Comparison of ENCODE assay signal across 7 mouse cellular contexts in genomic region chr11:96285771-96286738, GRCm38 (mm10). TPM values are rescaled to one million over a fixed set of nuclear protein-coding genes. Genes with fewer than 3 reads are reported as not detected.
DNase-seq lines count a peak whose midpoint lies in the region; ATAC-seq lines count a peak whose summit lies in the region.

Hoxb7 (plus strand) TSS chr11:96286623.

- no peak for ATAC-seq in hindbrain, embryonic 14.5 days (ENCODE audit: low FRiP score)
- no peak for ATAC-seq in liver, embryonic 12.5 days

- H3K27me3 ChIP-seq in hindbrain, embryonic 14.5 days (ENCODE audit: control insufficient read depth, insufficient read depth, low read length) = peaks cover 89% of the 10 kb centered on the region
- H3K27me3 ChIP-seq in liver, embryonic 12.5 days (replicated peaks) = peaks cover 100% of the 10 kb centered on the region

- intact Hi-C loops in left cerebral cortex, postnatal 4 days (cut with DNase I) = no loop called here

- H3K27ac ChIP-seq in hindbrain, embryonic 14.5 days = peak within 1 kb of the TSS; percentile 69
- H3K27ac ChIP-seq in liver, embryonic 12.5 days = no peak within 1 kb of the TSS

- H3K36me3 ChIP-seq in hindbrain, embryonic 14.5 days (replicated peaks; ENCODE audit: control insufficient read depth, insufficient read depth) = no peaks in the 10 kb centered on the region
- no peaks in the 10 kb centered on the region for H3K36me3 ChIP-seq in liver, embryonic 12.5 days

- peak within 1 kb of the TSS; percentile 63 for H3K9ac ChIP-seq in hindbrain, embryonic 14.5 days
- H3K9ac ChIP-seq in liver, embryonic 12.5 days = no peak within 1 kb of the TSS

- DNase-seq in ES-CJ7 (ENCODE audit: low read depth, low spot score) (peak; percentile 69), adipocyte (ENCODE audit: low spot score) (no peak)
- DNase-seq in adrenal gland, postnatal 14 days = peak; percentile 92
- DNase-seq in hindbrain, embryonic 14.5 days (ENCODE audit: low spot score) = no peak
- DNase-seq in yolk sac, embryonic 10.5 days (ENCODE audit: low spot score) = peak; percentile 79
- no peak for DNase-seq in left cerebral cortex, postnatal 4 days

- no peaks in the 10 kb centered on the region for H3K9me3 ChIP-seq in hindbrain, embryonic 14.5 days (ENCODE audit: control insufficient read depth, low read length)
- no peaks in the 10 kb centered on the region for H3K9me3 ChIP-seq in liver, embryonic 12.5 days (replicated peaks)

- no peaks in the 10 kb centered on the region for H3K4me1 ChIP-seq in hindbrain, embryonic 14.5 days (replicated peaks; ENCODE audit: control insufficient read depth, insufficient read depth, low read length)
- peaks cover 5% of the 10 kb centered on the region; the same call in 1 of the 2 replicates for H3K4me1 ChIP-seq in liver, embryonic 12.5 days

- peak within 1 kb of the TSS; percentile 39 for H3K4me3 ChIP-seq in hindbrain, embryonic 14.5 days (replicated peaks; ENCODE audit: low read length)
- H3K4me3 ChIP-seq in liver, embryonic 12.5 days = peak within 1 kb of the TSS; percentile 38

- peak within 1 kb of the TSS; percentile 46 for H3K4me2 ChIP-seq in hindbrain, embryonic 14.5 days (replicated peaks)
- peak within 1 kb of the TSS; percentile 55 for H3K4me2 ChIP-seq in liver, embryonic 12.5 days

- WGBS in hindbrain, embryonic 14.5 days = 2% methylated on average over 43 of the region's 43 CpGs
- WGBS in liver, embryonic 12.5 days (ENCODE audit: insufficient replicate concordance) = 1% methylated on average over 43 of the region's 43 CpGs

RNA-seq across cellular contexts. Expression of gene Hoxb7, which starts in this region (rescaled TPM):
- 34.3 and 37.8 TPM in 2 replicates for total RNA-seq in adrenal gland, postnatal 14 days (2021)
- 40.8 and 45.6 TPM in 2 replicates for polyA plus RNA-seq in hindbrain, embryonic 14.5 days (2014; fragmentation: Nextera tagmentation; extraction: Ambion mirVana)
- 0.18 and 0.37 TPM in 2 replicates for polyA plus RNA-seq in liver, embryonic 12.5 days (2016; fragmentation: Nextera tagmentation; extraction: Ambion mirVana)
- not detected for total RNA-seq in left cerebral cortex, postnatal 4 days (2021)

Comparison
In these comparisons a context has a peak if more than half of its experiments do, and no peak if none do; other contexts are left out.
1. RNA of gene Hoxb7 (total RNA-seq): 34.3 to 37.8 TPM in adrenal gland, postnatal 14 days; not detected in left cerebral cortex, postnatal 4 days; every median in the first group is over 10 times any median in the second.
2. RNA of gene Hoxb7 (polyA plus RNA-seq): 40.8 to 45.6 TPM in hindbrain, embryonic 14.5 days; 0.18 to 0.37 TPM in liver, embryonic 12.5 days; every median in the first group is over 10 times any median in the second.
3. DNase-seq: peak in ES-CJ7 (single experiment), adrenal gland, postnatal 14 days (single experiment) and yolk sac, embryonic 10.5 days (single experiment); none in hindbrain, embryonic 14.5 days (single experiment), left cerebral cortex, postnatal 4 days (single experiment) and adipocyte (single experiment).